Mouse (Mus musculus) embryonic facial prominence, embryonic 12.5 days (tissue): Measurements from ENCODE around the gene Lrmp. TPM values are rescaled to one million over a fixed set of nuclear protein-coding genes. Genes with fewer than 3 reads are reported as not detected.
A peak's percentile ranks its signal among the peaks of the same experiment; 100 is the strongest.

Experiments used
- ATAC-seq: fragments of 200-750 bp; cut with Nextera tagmentation; 2 replicates; pipeline ENCODE4 v1.8.0; 2017; ENCODE audit not compliant: insufficient number of reproducible peaks, insufficient read depth, low FRiP score, low TSS enrichment
- H3K27ac ChIP-seq: fragments of 300-500 bp; sonication (generic); 2 replicates; pipeline ENCODE4 v1.5.1; 2016; ENCODE audit warnings: mild to moderate bottlenecking
- H3K27me3 ChIP-seq: fragments of 300-500 bp; sonication (generic); 2 replicates; pipeline ENCODE4 v1.6.1; 2016; ENCODE audit warnings: mild to moderate bottlenecking, moderate library complexity
- H3K36me3 ChIP-seq: fragments of 300-500 bp; sonication (generic); 2 replicates; pipeline ENCODE4 v1.6.1; 2016; ENCODE audit warnings: mild to moderate bottlenecking
- H3K4me1 ChIP-seq: fragments of 300-500 bp; sonication (generic); 2 replicates; pipeline ENCODE4 v1.6.1; 2016
- H3K4me2 ChIP-seq: fragments of 300-500 bp; sonication (generic); replicated peaks from 2 replicates; pipeline ENCODE4 v1.6.1; 2016; ENCODE audit warnings: mild to moderate bottlenecking, moderate library complexity
- H3K4me3 ChIP-seq: fragments of 300-500 bp; sonication (generic); 2 replicates; pipeline ENCODE4 v1.5.1; 2016; ENCODE audit warnings: mild to moderate bottlenecking
- H3K9ac ChIP-seq: fragments of 300-500 bp; sonication (generic); 2 replicates; pipeline ENCODE4 v1.6.1; 2016; ENCODE audit warnings: mild to moderate bottlenecking, moderate library complexity
- H3K9me3 ChIP-seq: fragments of 300-500 bp; sonication (generic); 2 replicates; pipeline ENCODE4 v1.6.1; 2016; ENCODE audit warnings: mild to moderate bottlenecking, moderate library complexity
- WGBS: fragments of 180-500 bp; shearing (Covaris S2); methylation state at CpG from one replicate; pipeline ENCODE4 v1.1.7; 2016; 5-methylcytosine and 5-hydroxymethylcytosine counted together
- polyA plus RNA-seq: library from polyadenylated mRNA; unstranded; fragments of >200 nt; fragmentation: Nextera tagmentation; extraction: Ambion mirVana; gene quantifications from 2 replicates; pipeline ENCODE4 v1.2.1, GENCODE M21; 2016

The Lrmp gene
- polyA plus RNA-seq, 1 experiment from 2014 or later, result 3.0 TPM

- no peak overlapping the region for H3K9ac ChIP-seq
- no peaks in the 10 kb centered on the region for H3K36me3 ChIP-seq
- H3K4me1 ChIP-seq, result no peaks in the 10 kb centered on the region
- no peak overlapping the region for H3K4me3 ChIP-seq
- H3K9me3 ChIP-seq, result no peaks in the 10 kb centered on the region
- WGBS, result 88% methylated on average over 1 of the region's 1 CpGs
- no peak overlapping the region for H3K27ac ChIP-seq
- H3K4me2 ChIP-seq, result no peak overlapping the region
- no peaks in the 10 kb centered on the region for H3K27me3 ChIP-seq
- no peak for ATAC-seq
Measured at GRCm38 (mm10) chr6:145186096-145186495, 70.6 kb downstream of the Lrmp start.

- no peak overlapping the region for H3K9ac ChIP-seq
- WGBS, result 65% methylated on average over 27 of the region's 27 CpGs
- H3K9me3 ChIP-seq, result no peaks in the 10 kb centered on the region
- H3K36me3 ChIP-seq, result no peaks in the 10 kb centered on the region
- ATAC-seq, result no peak
- peak overlapping the region; percentile 20 for H3K4me3 ChIP-seq
- no peak overlapping the region for H3K27ac ChIP-seq
- no peaks in the 10 kb centered on the region for H3K27me3 ChIP-seq
- H3K4me2 ChIP-seq, result peak overlapping the region; percentile 38
- H3K4me1 ChIP-seq, result no peaks in the 10 kb centered on the region
Measured at GRCm38 (mm10) chr6:145187093-145188088, 71.9 kb downstream of the Lrmp start.

GRCm38 (mm10) chr6:145193038-145193437, 77.6 kb downstream of the Lrmp start:
- no peak overlapping the region for H3K27ac ChIP-seq
- H3K9ac ChIP-seq, result no peak overlapping the region
- no peaks in the 10 kb centered on the region for H3K27me3 ChIP-seq
- no peak for ATAC-seq
- no peak overlapping the region for H3K4me2 ChIP-seq
- H3K4me3 ChIP-seq, result no peak overlapping the region
- no peaks in the 10 kb centered on the region for H3K4me1 ChIP-seq
- 88% methylated on average over 3 of the region's 3 CpGs for WGBS
- no peaks in the 10 kb centered on the region for H3K36me3 ChIP-seq
- H3K9me3 ChIP-seq, result no peaks in the 10 kb centered on the region

GRCm38 (mm10) chr6:145193446-145193845, 78.0 kb downstream of the Lrmp start:
- no peaks in the 10 kb centered on the region for H3K36me3 ChIP-seq
- no peak for ATAC-seq
- H3K4me3 ChIP-seq, result no peak overlapping the region
- no peak overlapping the region for H3K9ac ChIP-seq
- H3K4me2 ChIP-seq, result no peak overlapping the region
- H3K4me1 ChIP-seq, result no peaks in the 10 kb centered on the region
- H3K9me3 ChIP-seq, result no peaks in the 10 kb centered on the region
- H3K27ac ChIP-seq, result no peak overlapping the region
- 79% methylated on average over 11 of the region's 11 CpGs for WGBS
- H3K27me3 ChIP-seq, result no peaks in the 10 kb centered on the region

- H3K4me2 ChIP-seq, result no peak overlapping the region
- 96% methylated on average over 8 of the region's 8 CpGs for WGBS
- H3K4me1 ChIP-seq, result no peaks in the 10 kb centered on the region
- H3K9ac ChIP-seq, result no peak overlapping the region
- no peaks in the 10 kb centered on the region for H3K9me3 ChIP-seq
- H3K27ac ChIP-seq, result no peak overlapping the region
- H3K36me3 ChIP-seq, result no peaks in the 10 kb centered on the region
- ATAC-seq, result no peak
- no peaks in the 10 kb centered on the region for H3K27me3 ChIP-seq
- H3K4me3 ChIP-seq, result no peak overlapping the region
Measured at GRCm38 (mm10) chr6:145197949-145198686, 82.7 kb downstream of the Lrmp start.

GRCm38 (mm10) chr6:145202432-145203125, 87.1 kb downstream of the Lrmp start:
- H3K4me2 ChIP-seq, result no peak overlapping the region
- H3K9ac ChIP-seq, result no peak overlapping the region
- no peak for ATAC-seq
- H3K36me3 ChIP-seq, result no peaks in the 10 kb centered on the region
- 79% methylated on average over 13 of the region's 13 CpGs for WGBS
- H3K27ac ChIP-seq, result no peak overlapping the region
- H3K4me3 ChIP-seq, result no peak overlapping the region
- H3K9me3 ChIP-seq, result no peaks in the 10 kb centered on the region
- H3K4me1 ChIP-seq, result no peaks in the 10 kb centered on the region
- H3K27me3 ChIP-seq, result no peaks in the 10 kb centered on the region

- no peaks in the 10 kb centered on the region for H3K27me3 ChIP-seq
- no peak for ATAC-seq
- H3K9me3 ChIP-seq, result no peaks in the 10 kb centered on the region
- WGBS, result 85% methylated on average over 6 of the region's 6 CpGs
- H3K4me2 ChIP-seq, result no peak overlapping the region
- H3K4me1 ChIP-seq, result no peaks in the 10 kb centered on the region
- H3K4me3 ChIP-seq, result no peak overlapping the region
- no peak overlapping the region for H3K9ac ChIP-seq
- H3K27ac ChIP-seq, result no peak overlapping the region
- no peaks in the 10 kb centered on the region for H3K36me3 ChIP-seq
Measured at GRCm38 (mm10) chr6:145204440-145204839, 89.0 kb downstream of the Lrmp start.

- Histone ChIP-seq H3K27ac (no peak overlapping the region), H3K36me3 (no peaks in the 10 kb centered on the region), H3K4me3 (no peak overlapping the region), H3K9me3 (no peaks in the 10 kb centered on the region), H3K4me2 (no peak overlapping the region), H3K4me1 (no peaks in the 10 kb centered on the region), H3K9ac (no peak overlapping the region), H3K27me3 (no peaks in the 10 kb centered on the region)
- ATAC-seq, result no peak
- 67% methylated on average over 10 of the region's 10 CpGs for WGBS
Measured at GRCm38 (mm10) chr6:145205142-145205541, 89.7 kb downstream of the Lrmp start.

GRCm38 (mm10) chr6:145210056-145210680, 94.7 kb downstream of the Lrmp start:
- H3K9ac ChIP-seq, result no peak overlapping the region; the same call in 1 of the 2 replicates
- 36% methylated on average over 8 of the region's 8 CpGs for WGBS
- H3K4me2 ChIP-seq, result peak overlapping the region; percentile 64
- no peak overlapping the region for H3K27ac ChIP-seq
- H3K36me3 ChIP-seq, result 0 out of 2 replicates have a peak, but pooled peaks cover 4% of the 10 kb centered on the region
- H3K4me3 ChIP-seq, result peak overlapping the region; percentile 74
- no peak for ATAC-seq
- peaks cover 10% of the 10 kb centered on the region; the same call in 1 of the 2 replicates for H3K4me1 ChIP-seq
- no peaks in the 10 kb centered on the region for H3K27me3 ChIP-seq
- no peaks in the 10 kb centered on the region for H3K9me3 ChIP-seq

GRCm38 (mm10) chr6:145210816-145211338, 95.4 kb downstream of the Lrmp start, which contains the start of the genes Casc1 and Etfrf1:
TSS of gene Casc1 (minus strand) at chr6:145211005.
TSS of gene Etfrf1 (plus strand) at chr6:145211134.
- H3K4me3 ChIP-seq, result peak within 1 kb of the TSS; percentile 74
- H3K9me3 ChIP-seq, result no peaks in the 10 kb centered on the region
- H3K27me3 ChIP-seq, result no peaks in the 10 kb centered on the region
- 0 out of 2 replicates have a peak, but pooled peaks cover 4% of the 10 kb centered on the region for H3K36me3 ChIP-seq
- peaks cover 10% of the 10 kb centered on the region; the same call in 1 of the 2 replicates for H3K4me1 ChIP-seq
- peak; percentile 99 for ATAC-seq
- peak within 1 kb of the TSS; percentile 82 for H3K9ac ChIP-seq
- WGBS, result under 1% methylated on average over 36 of the region's 36 CpGs
- peak within 1 kb of the TSS; percentile 94 for H3K27ac ChIP-seq
- peak within 1 kb of the TSS; percentile 64 for H3K4me2 ChIP-seq
